Mouse (Mus musculus): ENCODE results near the gene Prdm1.

Gene Prdm1

DNA sequence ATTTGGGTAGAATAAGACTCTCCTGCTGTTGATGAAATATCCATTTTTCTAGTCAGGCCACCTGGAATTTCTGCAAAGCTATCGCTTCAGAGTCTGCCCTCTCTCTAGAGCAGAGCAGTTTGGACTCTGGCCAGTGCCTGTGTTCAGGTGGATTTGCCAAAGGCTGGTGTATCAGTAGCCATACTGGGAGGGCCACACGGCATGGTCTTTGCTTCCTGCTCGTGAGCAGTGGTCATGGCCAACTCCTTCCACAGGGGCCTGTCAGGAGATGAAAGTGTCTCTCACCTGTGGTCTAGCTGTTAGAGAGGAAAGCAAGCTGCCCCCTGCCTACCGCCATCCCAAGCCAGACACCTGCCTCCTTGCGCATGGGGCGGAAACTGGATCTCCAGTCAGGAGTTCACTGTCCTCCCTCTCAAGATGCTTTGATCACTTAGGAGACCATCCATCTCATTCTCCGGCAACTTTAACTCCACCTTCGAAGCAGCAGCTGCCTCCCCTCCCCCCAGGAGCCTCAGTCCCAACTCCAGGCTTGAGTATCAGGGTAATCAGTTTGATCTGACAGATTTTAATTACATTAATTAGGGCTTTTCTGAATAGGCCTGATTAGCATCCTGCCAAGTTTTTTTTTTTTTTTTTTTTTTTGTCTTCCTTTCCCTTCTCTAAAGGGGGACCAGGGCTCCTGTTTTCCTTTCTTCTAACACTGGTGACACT, 35.3 kb downstream of the Prdm1 start:
- DNase-seq (ENCODE audit: low read depth, low spot score), result no peak

DNA sequence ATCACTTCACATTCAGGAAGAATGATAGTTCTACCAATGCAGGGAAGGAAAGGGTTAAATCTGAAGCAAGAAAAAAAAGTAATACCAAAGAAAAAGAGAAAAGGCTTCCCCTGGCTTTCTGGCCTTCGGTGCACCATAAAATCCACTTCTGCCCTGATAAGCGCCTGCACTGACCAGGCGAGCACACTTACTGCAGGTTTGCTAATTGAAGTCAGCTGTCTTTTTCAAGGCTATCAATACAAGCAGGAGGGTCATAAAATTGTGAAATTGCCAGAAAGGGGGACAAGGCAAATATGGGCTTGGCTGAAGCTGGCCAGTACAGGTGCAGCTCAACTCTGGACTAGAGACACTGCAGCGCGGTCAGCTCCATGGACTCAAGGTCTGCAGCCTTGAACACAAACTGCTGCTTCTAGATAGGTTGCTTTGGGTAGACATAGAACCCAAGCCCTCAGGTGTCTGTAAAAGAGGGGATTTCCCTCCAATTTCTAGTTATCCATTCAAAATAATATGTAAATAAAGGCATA, 37.3 kb downstream of the Prdm1 start:
- peak; percentile 37 for DNase-seq (ENCODE audit: low read depth, low spot score)

GRCm38 (mm10) chr10:44487132-44487531, 41.2 kb downstream of the Prdm1 start:
- no peak for DNase-seq (ENCODE audit: low read depth, low spot score)

GRCm38 (mm10) chr10:44484077-44484476, 44.2 kb downstream of the Prdm1 start:
- DNase-seq (ENCODE audit: low read depth, low spot score), result no peak

DNA sequence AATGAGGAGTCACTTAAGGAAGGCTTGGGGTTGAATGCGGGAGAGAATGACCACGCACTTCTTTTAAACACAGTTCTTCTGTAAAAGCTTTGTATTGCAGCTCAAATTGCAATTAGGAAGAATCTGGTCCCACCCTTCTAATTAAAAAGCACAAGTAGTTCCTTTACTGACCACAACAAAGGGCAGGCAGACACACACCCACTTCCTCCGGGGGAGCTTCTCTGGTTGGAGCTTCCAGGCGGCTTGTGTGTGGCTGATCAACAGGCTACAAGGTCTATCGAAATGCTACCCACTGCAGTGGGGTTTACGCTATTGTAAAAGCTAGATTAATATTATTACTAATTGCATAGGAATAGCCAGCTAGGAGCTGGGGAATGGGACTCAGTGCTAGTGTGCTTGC, 45.2 kb downstream of the Prdm1 start:
- no peak for DNase-seq (ENCODE audit: low read depth, low spot score)

GRCm38 (mm10) chr10:44481379-44481778, 46.9 kb downstream of the Prdm1 start:
- DNase-seq (ENCODE audit: low read depth, low spot score), result no peak

- DNase-seq (ENCODE audit: low read depth, low spot score), result no peak
Measured at GRCm38 (mm10) chr10:44479286-44479685, 49.0 kb downstream of the Prdm1 start.

- no peak for DNase-seq (ENCODE audit: low read depth, low spot score)
Measured at GRCm38 (mm10) chr10:44478091-44478490, 50.2 kb downstream of the Prdm1 start.

DNA sequence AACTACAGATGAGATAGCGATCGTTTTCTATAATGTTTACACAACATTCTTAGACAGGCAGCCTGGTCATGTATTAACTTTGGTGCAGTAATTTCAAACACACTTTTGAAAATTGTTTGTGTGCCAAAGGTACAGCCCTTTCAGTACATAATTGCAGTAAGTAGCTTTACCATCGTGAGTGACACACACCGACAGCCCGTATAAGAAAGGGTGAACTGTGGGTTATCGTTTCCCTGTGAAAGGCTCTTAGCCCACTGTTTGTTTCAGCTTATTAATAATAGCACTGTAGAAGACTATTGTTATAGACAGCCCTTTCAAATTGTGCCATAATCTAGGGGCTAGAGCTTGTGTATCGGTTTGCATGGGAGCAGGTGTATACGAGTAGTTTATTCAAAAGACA, 51.1 kb downstream of the Prdm1 start:
- no peak for DNase-seq (ENCODE audit: low read depth, low spot score)

GRCm38 (mm10) chr10:44476523-44476922, 51.8 kb downstream of the Prdm1 start:
- no peak for DNase-seq (ENCODE audit: low read depth, low spot score)

DNA sequence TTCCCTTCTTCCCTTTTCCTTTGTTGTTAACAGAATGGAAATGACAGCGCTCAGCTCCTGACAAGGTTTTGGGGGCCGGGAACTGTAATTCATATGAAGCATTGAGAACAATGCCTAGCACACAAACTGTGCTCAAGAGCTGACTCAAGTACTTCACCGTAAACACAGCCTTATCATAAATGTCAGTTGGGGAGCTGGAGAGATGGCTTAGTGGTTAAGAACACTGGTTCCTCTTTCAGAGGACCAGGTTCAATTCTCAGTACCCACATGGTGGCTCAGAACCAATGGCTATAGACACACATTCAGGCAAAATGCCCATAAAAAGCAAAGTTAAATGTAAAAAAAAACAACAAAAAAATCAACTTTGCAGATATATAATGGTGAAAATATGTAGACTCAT, 52.9 kb downstream of the Prdm1 start:
- DNase-seq (ENCODE audit: low read depth, low spot score), result no peak

- no peak for DNase-seq (ENCODE audit: low read depth, low spot score)
Measured at GRCm38 (mm10) chr10:44474256-44474655, 54.0 kb downstream of the Prdm1 start.

DNA sequence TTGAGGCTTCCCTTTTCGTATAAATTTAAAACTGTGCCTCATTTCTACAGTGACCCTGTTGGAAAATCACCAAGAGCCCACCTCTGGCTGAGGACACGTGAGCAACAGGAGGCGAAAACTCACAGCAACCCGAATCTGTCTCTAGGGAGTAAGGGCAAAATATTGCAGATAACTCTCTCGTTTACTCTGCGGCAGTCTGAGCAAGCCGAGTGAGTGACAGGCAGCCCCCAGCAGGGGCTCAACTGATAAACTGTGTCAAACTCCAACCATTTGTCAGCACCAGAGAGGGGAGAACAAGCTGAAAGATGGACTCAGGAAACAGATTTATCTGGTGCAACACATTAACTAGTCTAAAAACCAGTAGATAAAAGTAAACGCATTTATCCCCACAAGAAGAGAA, 62.7 kb downstream of the Prdm1 start:
- no peak for DNase-seq (ENCODE audit: low read depth, low spot score)

DNA sequence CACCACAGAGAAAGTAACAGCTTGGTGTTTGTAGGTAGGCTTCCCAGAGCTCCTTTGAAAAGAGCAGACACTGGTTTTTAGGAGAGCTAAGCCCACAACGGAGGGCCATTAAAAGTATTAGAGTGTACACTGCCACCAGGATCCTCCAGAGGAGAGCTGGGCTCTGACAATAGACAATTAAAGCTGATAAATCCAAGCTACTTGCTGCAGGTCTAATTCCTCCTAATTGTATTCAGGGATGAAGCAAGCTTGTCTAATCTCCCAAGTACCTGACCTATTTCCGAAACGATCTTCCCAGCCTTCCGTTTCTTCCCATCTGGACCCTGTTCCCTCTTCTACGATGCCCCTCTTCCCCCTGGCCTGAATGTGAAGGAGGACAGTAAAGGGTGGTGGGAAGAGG, 63.7 kb downstream of the Prdm1 start:
- no peak for DNase-seq (ENCODE audit: low read depth, low spot score)

GRCm38 (mm10) chr10:44463856-44464255, 64.4 kb downstream of the Prdm1 start:
- DNase-seq (ENCODE audit: low read depth, low spot score), result no peak

DNA sequence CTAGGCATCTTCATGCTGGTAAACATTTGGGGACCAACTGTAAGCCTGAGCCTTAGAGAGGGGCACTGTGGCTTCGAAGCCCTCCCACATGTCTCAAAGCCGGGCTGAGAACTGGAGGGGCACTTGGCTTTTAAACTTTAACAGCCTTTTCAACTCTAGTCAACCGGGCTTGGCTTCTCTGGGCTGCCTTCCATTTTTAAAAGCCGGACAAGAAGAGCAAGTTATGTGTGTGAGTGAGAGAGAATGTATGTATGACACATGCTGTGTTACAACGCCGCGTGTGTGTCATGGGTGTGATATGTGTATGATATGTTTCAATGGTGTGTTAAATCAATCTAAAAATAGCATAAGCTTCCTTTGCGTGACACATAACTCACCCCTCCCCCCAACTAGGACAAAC, 66.0 kb downstream of the Prdm1 start:
- no peak for DNase-seq (ENCODE audit: low read depth, low spot score)

- DNase-seq (ENCODE audit: low read depth, low spot score), result no peak
Measured at GRCm38 (mm10) chr10:44461063-44461462, 67.2 kb downstream of the Prdm1 start.

DNA sequence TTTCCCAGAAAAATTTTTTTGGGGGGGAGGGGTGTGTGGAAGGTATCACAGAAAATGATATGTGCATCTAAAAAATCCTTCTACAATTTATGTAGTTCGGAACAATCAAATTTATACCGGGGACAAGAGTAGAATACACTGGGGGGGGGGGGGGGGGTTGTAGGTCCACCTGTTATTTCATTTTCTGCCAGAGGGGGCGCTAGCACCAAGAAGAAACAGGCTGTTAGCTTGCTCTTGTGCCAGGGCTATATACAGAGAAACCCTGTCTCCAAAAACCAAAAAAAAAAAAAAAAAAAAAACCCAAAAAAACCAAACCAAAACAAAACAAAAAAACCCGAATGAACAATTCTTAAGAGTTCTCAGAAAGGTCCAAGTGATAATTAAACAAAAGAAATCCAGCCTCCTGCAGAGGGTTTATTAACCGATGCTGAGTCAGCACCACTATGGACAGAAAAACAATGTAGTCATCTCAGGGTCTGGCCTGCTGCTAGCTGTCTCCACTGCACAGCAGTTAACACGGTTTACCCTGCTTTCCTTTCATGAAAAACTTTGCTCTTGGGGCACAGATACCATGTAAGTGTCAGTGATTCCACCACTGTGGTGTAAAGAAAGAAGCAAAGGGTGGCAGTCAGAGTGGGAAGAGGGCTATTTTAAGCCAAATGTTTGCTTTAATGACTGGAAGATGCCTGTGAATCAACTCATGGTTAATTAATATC, 68.0 kb downstream of the Prdm1 start:
- no peak for DNase-seq (ENCODE audit: low read depth, low spot score)

GRCm38 (mm10) chr10:44459321-44460000, 68.8 kb downstream of the Prdm1 start:
- no peak for DNase-seq (ENCODE audit: low read depth, low spot score)

DNA sequence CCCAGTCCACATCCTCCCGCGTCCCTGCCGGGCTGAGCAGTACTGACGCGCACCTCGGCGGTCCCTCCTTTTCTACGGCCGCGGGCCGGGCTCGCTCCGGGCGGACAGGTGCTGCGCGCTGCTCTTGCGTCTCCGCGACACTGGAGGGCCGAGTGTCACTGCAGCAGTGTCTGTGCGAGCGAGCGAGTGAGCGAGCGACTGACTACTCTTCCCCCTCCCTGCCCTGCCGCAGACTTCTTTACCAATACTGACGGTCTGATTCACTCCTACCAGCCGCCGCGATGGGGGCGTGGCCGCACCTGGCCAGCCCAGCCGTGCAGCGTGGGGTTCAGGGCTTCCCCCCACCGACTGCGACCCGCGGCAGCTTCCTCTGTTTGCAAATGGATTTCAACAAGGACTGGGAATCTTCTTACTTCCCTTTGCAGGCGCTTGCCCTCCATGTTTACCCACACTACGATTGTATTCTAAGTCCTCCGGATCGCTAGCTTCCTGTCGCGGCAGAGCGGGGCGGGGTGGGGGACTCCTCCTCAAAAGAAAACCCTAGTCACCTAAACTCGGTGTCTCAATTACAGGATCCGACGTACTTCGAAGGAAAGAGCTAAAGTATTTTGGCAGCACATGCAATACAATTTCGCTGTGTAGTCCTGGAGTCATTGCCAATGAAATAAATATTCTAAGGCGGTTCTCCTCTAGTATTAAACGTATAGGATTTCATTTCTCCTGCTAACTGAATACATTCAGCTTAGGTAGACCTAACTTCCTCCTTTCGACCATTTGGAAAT, 69.6 kb downstream of the Prdm1 start:
- DNase-seq (ENCODE audit: low read depth, low spot score), result peak; percentile 57

DNA sequence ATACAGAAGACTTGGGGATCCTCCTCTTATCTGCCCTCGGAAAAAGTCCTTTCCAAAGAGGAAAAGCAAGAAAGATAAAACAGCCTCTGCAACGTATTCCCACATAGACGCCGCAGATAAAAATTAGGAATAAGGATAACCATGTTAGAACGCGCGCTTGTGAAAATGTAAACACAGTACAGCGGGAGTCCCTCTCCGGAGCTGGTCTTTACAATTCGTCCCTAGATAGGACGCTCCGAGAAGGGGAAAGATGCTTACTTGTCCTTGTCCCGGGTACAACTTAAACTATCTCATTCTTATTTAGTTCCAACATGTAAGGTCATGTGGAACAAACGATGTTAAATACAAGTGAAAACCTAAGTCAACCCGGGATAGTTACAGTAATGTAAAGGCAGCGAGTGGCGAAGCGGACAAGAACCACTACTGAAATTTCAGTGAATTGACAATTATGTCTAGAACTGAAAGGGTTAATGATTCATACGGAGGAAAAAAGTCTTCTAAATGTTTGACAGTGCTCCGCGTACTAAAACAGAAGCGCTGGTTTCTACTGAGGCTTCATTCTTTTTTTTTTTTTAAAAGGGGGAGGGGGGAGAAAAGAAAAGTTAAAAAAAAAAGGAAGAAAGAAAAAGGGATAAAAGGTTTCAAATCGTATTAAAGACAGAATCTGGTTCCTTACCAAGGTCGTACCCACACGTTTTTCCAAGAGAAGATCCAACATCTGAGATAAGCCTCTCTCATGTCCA, 70.3 kb downstream of the Prdm1 start:
- DNase-seq (ENCODE audit: low read depth, low spot score), result no peak

All from forelimb bud, embryonic 11.5 days (tissue).